Mouse (Mus musculus): ENCODE measurements around the gene Osbpl5.

- TF ChIP-seq CTCF (IDR thresholded peaks at IDR 0.05; ENCODE audit: control insufficient read depth, insufficient read depth, insufficient replicate concordance, low read depth, low read length) (no peak), POLR2A (IDR thresholded peaks at IDR 0.05; ENCODE audit: control insufficient read depth, low read depth, low read length) (no peak)
These were observed 39.0 kb downstream of the Osbpl5 start for GRCm38 (mm10) chr7:143717811-143718210.

Measured in testis, adult 2 months (tissue).